Mouse (Mus musculus) cerebellum, adult 9-11 months (tissue): Measurements from ENCODE around the gene Rcor3.
A peak's percentile ranks its signal among the peaks of the same experiment; 100 is the strongest.

Experiments
- DNase-seq: peaks from one replicate; pipeline ENCODE4 v3.0.0; 2022

The Rcor3 gene

DNA sequence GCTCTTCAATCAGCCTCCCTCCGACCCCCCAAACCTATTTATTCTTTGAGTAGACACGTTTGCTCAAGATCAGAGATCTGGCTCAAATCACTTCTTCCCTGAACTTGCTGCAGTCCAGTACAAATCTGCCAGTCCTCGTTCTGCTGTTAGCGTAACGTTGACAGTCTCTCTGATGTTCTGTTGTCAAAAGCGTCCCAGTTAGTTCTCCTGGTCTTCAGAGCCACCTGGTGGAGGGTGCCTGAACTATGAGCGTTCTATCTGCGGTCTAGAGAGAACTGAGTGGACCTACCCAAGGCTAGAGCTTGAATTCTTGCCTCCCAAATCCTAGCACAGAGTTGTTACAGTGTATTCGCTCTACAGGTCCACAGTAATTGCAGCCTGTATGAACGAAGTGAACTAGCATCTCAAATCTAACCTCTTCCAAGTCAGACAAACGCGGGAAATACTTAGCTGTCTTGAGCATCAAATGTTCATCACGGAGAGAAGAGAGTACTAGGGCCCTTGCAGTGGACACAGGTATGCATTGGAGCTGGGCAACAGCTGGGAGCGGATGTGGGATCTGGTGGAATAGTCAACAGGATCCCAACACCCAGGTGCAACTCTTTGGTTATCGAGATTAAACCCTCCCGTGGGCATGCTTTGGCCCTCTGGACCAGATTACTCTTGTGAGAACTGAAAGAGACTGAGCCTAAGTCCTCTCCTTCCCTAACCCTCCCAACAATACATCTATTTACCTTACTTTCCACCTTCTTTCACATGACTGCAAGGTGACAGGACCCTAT is 44.8 kb downstream of the Rcor3 start:
- peak; percentile 77 for DNase-seq

DNA sequence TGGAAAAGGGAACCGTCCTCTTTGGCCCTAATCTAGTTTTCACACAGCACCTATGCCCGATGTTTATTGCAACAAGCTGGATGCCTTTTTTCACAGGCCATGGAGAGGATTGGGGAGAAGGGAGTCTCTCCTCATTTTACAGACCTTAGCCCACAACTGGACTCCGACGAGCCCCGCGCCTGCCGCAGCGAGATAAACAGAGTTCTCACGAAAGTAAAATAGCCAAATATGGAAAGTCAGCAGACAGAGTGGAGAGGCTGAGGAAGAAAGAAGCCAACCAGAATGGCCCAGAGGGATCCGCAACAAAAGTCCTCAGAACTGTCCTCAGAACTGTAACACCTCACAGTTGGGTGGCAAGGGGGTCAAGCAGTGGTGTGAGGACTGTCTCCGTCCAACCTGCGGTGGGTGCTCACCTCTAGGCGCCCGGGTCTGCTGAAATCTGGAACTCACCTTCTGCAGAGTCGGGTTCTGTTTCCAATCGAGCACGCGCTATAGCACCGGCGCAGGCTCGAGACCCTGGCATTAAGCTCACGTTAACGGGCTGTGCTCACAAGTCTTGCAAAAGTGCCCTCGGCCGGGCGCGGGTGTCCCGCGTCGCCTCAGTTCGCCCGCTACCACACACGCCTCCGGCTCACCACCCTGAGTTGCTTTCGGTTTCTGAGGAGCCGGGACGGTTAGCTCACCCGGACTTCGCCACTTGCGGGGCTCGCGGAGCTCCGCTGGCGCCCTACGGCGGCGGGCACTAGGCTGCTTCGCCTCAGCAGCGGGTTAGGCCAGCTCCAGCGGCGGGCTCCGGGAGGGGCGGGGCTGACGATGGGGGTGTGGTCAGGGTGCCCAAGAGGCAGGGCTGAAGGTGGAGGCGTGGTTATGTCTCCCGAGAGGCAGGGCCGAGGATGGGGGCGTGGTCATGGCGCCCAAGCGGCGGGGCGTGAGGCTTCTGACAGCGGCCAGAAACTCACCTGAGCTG is 45.8 kb downstream of the Rcor3 start, which contains the start of gene Traf5:
Traf5 (minus strand) TSS at position 754 of the 967 bp plus-strand sequence.
- peak; percentile 88 for DNase-seq

DNA sequence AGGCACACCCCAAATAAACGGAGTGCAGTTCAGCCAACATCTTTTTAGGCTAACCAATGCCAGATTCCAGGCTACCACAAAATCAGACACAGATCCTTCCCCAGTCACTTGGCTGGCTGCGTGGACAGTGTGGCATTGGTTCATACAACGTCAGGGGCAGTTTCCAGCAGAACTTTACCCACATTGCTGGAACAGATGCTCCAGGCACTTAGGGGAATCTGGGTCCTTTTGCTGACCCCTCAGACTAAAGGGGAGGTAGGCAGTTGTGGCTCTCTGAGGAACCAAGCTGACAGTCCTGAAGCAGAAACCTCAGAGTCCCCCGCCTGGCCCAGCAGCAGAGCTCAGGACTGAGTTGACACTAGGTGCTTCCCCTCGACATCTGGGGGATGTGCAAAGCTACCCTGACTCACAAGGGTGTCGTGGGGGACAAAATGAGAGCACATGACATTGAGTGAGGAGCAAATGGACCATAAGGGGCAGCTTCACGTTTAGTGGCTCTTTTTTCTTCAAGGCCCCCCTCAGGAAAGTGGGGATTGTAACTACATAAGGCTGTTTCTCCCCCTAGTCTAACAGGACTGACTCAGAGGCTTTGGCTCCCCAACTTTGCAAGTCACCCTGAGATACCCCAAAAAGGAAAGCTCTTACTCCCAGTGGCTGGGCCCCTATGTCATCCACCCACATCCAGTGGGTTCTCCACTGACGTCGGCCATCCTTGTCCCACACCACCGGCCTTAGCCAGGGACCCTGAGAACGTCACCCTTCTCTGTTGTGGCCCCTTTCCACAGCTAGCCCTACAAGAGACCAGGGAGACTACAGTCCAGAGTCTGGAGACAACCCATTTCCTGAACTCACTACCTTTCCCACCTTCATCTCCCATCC is 46.9 kb downstream of the Rcor3 start:
- no peak for DNase-seq

DNA sequence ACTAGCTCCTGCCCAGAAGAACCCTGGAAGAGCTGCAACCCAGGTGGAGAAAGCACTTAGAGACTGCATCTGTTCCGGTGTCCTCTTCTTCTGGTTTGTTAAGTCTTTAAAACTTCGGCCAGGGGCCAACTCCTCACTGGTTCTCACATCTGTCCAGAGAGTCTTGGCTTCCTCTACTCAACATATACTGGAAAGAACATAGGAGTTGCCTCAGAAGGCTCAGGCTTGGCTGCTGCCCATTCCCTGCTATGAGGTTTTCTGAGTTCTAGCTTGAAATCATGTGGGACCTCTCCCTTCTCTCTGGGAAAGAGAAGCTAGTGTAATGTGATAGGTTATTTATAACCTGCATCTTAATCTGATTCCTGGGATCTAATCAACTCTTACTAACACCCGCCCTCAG is 47.6 kb downstream of the Rcor3 start:
- DNase-seq: no peak

DNA sequence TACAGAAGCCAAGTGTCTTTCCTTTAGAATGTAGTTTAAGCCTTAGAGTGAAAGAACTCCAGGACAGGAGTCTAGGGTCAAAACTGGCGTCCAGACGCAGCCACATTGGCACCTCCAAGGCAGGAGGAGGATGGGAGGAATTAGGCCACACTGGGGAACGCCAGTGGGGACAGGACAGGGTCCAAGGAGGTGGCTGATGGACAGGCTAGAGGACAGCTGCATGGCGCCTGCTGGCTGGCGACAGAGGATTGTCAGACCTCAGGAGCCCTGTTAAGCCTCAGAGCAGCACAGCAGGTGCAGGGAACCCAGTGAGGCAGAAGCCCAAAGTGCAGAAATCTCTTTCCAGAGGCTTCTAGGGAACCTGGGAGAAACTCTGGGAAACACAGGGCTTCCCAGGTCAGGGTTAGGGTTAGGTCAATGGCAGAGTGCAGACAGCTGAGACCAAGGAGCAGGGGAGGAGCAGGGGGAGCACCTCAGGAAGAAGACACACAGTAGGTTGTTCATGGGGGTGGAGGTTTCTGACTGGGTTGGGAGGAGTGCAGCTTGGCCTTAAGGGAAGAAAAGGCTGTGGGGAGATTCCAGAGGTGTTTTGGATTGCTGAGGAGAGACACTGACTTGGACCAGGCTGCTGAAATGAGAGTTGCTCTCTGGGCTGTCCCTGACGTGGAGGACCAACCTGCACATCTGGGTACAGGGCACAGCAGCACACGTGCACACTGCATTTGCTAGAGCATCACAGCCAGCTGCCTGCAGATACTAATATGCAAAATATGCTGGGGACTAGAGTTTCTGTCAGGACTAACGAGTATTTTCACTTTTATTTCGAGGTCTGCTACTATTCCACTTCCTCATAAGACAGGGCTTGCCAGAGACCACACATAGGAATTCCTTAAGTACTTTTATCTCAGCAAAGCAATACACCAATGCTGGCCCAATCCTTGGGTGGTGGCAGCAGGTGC is 48.4 kb downstream of the Rcor3 start:
- DNase-seq: no peak

DNA sequence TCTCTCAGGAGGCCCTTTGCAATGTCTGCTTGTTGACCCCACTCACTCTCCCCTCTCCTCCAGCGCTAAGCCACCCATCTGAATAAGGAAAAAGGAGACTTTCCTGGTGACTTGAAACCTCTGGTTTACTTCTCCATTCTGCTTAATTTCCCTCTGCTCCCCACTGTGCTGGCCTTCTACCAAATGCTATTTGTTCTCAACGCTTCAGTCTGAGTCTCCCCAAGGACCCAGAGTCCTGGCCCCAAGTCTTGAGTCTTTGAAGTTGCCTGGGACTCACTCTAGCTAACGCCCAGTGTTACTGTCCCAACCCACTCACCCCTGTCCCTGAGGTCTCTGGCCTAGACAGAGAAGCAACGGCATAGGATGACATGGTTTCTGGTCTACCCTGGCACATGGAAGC is 49.9 kb downstream of the Rcor3 start:
- no peak for DNase-seq

DNA sequence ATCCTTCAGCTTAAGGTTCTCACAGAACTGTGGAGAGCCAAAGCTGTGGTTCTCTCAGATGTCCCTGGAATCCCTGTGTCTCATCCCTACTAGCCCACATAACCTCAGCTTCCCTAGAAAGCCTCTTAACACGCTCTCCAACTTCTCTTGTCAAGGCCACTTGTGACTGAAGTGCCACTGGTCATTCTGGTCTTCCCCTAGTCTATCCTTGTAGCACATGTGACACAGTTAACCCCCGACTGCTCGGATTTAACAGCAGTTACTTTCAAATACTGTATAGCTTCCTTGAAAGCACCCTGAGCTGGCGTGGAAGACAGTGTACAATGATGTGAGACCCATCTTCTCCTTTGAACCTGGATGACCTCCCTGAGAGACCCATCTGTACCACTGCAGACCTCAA is 50.8 kb downstream of the Rcor3 start:
- no peak for DNase-seq

DNA sequence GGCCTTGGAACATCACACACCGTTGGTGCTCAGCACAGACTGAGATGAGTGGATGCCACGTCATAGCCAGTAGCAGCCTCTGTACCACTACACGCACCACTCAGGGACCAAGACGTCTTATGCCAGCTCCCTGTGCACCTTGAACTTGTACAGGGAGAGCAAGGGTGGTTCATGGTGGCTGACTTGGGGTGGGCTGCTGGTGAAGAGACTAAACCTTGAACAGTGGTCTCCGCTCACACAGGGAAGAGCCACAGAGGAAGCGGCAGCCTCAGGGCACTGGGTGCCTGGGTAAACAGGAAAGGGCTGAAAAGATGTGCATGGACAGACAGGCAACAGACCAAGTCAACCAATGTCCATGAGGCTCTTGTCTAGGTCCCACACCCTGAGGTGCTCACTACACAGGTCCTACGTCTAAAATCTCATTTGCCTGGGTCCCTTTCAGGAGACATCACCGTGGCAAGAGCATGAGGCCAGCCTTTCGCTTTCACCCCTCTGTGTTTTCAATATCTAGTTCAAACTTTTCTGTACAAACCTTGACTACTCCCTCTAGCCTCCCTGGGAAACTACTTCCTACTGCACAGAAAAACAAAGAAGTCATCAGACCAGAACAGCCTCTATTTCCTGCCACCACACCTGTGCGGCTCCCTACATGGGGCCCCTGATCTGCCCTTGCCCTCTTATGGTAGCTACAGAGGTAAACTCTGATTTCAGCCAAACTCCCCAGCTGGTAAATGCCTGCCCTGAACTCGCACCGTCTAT is 51.4 kb downstream of the Rcor3 start:
- no peak for DNase-seq

DNA sequence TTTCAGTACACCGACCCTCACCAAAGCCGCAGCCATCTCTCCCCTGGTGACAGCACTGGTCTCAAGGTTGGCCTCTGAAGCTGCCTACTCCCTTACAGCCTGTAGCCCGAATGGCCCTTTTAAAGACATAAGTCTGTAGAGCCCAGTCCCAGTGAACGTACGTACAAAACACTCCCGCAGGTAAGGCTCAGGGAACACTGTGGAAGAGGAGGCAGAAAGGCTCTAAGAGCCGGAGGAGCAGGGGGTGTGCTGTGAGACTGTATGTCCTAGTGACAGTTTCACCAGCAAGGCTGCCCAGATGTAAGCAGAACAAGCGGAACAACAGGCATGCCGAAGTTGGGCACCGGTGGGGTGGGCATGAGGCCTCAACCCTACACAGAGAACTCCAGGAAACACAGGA is 52.6 kb downstream of the Rcor3 start:
- no peak for DNase-seq

DNA sequence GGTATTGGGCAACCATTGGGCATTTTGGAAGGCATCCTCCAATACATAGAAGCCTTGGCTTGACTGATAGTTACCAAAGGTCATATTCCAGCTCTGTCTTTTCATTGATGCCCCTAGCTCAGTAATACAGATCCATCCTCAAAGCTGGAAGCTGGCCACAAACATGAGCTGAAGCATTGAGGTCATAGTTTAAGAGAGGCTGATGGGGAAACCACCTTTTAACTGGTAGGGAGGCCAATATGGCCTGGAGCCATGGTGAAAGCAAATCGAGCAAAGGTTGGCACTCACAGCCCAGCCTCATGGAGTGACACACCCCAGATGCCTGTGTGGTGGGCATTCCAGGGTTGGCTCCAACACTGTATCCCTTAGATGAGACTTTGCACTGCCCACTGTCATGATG is 55.2 kb downstream of the Rcor3 start:
- no peak for DNase-seq

DNA sequence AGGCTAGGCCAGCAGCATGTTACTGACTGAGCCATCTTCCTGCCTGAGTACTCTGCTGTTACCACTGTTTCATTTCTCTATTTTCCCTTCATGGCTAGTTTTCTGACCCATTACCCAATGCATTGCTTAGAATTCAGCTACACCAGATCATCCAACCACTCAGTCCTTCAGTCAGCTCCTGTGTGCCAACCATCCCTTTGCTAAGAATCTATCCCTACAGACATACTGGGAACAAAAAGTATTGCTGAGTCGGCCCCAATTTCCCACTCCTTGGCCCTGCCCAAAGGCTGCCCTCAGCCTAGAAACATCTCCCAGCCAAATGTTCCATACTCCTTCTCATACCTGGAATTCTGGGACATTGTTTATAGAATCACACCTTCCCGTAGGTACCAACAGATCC is 56.7 kb downstream of the Rcor3 start:
- DNase-seq: no peak

DNA sequence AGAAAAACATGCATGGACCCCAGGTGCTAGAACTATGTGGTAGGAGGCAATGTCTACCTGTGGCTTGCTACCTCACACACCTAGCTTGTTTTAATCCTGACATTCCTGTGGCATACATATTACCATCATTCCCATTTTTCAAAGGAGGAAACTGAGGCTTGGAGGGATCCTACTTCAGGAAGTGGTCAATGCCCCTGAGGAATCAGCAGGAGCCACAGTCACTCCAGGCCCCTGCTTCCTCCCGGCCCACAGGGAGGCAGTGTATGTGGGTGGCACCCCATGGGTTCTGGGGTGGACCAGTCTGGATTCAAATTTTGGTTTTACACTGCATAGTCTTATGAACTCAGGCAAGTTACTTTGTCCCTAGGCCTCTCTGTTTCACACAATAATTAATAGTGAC is 58.7 kb downstream of the Rcor3 start:
- no peak for DNase-seq

DNA sequence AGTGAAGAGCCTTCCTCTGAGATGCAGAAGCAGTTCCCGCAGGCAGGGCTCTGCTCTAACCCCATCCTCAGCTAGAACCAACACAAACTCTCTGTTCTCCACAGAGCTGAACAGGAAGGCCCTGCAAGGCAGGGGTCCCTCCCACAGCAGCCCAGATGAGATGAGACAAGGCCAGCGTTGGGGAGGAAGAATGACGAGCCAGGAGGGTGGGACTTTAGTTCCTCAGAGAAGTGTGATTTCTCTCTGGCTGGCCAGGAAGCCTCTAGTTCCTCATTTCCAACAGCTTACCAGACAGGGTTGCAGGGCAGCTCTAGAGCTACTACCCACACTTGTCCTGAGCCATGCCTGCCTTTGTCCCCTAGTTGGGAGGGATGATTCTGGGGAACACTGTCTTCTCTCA is 59.5 kb downstream of the Rcor3 start:
- DNase-seq: no peak

DNA sequence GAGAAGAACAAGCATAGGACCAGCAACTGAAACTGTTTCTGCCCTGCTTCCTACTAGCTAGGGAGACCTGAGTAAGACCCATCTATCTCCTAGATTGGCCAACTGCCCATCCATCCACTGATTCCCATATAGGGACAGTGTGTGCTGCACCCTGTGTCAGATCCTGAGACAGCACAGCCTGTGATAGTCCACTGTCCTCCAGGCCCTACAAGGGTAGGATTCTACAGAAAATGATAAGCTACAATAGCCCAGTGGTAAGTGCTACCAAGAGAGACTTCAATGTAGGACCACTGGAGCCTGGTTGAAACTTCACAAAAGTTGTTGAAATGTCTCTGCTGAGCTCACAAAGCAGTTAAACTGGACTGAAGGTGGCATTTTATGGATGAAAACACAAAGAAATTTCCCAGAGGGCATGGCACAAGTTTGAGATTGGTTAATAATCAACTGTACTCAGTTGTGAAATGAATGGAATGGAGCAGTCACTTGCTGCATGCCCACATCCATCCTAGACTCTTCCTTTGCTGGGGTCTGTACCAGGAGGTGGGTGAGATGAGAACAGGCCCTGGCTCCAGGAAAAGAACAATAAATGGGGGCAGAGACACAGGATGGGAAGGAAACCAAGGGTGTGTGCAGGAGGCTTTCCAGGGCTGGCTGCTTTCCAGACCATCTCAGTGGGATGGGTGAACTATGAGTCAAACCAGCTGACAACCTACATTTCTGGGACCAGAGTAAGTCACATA is 60.9 kb downstream of the Rcor3 start:
- no peak for DNase-seq

DNA sequence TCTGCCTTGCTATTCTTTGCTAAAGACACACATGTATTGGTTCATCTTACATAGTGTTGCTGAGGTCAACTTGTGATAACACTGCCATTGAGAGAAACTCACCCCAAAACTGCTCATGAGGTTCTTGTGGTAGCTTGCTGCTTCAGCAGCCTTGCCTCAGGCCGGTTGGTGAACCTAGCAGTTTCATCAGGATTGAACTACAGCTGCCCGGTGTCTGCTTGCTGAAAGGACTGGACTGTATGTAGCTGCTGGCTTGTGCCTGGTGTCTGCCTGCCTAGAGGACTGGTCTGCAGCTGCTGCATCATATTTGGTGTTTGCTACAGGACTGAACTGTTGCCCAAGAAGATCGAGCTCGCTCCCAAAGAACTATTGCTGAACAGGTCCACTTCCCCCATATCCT is 61.8 kb downstream of the Rcor3 start:
- no peak for DNase-seq

DNA sequence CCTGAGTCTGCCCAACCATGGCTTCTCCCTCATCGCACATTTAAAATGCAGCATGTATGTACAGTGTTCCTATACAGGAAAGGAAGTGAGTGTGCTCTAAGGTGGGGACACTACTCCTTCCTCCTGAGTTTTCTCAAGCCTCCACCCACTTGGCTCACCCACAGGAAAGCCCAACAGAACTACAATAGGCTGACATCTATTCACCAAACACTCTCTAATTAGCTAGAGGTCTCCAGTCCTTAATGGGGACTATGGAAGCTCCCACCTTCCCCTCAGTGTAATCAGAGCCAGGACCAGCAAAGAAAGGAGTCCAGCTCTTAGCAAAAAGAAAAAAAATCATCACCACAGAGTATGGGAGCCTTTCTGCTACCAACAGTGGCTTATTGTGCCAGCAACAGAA is 63.0 kb downstream of the Rcor3 start:
- DNase-seq: no peak

DNA sequence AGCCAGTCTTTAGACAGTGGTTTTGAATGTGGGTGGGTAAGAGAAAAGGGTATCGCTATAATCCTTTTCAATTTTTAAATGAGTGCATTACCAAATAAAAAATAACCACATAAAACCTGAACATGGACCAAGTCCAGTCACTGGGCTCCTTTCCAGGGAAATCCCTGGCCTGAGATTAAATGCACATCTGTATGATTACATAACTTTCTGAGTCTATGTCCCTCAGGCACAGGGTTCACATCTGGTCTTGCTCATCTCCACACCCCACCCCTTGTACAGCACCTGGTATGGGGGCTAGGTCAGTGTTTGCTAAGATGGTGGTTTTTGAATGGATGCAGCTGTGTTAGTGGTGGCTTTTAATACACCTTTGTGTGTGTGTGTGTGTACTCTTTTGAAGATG is 65.4 kb downstream of the Rcor3 start:
- no peak for DNase-seq

DNA sequence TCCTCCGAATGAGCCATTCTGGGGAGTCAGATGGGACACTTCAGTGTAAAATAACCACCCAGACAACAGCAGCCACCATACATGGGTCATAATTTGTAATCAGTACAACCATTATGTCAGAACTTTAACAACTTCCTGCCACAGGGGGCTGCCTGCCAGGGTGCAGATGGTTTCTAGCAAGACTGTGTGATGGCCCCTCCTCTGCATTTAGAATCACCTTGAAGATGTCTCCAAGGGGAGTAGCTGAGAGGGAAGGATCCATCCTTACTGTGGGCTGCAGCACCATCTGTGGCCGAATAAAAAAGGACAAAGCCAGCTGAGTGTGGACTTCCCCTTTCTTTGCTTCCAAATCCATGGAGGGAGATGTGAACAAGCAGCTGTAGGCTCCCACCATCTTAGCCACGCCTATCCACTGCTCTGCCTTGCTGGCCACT is 67.2 kb downstream of the Rcor3 start:
- no peak for DNase-seq

DNA sequence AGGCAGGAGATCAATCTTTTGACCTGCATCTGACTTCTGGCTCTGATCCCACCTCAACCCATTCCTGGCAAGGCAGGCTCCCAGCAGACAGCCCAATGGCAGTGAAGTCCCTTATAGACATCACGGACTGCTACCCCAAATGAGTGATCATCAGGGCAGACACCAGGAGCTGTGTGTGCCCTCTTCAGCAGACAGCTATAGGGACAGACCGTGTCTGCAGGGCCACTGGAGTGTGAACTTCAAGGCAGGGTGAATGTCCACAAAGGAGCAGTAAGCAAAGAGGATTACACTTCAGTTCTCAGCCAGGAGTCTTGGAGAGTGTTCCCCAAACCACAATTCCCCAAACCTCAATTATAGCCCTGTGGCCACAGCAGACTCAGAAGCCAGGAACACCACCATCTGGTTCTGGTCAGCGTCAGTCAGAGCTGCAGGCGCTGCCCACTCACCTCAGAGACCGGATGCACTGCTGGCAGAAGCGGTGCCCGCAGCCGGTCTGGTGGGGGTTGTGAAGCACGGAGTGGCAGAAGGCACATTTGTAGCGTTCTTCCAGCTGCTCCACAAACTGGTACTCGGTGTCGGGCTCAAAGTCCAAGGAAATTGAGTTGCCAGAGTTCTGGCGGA is 67.8 kb downstream of the Rcor3 start:
- DNase-seq: no peak

DNA sequence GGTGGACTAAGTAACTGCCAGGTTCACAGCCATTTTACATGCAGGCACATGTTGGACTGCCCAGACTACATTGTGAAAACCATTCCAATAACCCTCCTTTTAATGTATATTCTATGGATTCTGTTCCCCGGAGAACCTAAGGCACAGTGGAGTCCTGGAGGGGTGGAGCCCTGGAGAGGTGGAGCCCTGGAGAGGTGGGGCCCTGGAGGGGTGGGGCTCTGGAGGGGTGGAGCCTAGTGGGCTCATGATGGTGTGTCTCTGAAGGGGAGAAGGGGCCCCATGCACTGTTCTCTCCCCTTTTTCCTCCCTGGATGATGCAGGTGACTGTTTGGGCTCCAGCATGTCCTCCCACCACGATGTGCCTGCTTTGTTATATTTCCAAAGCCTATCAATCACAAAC is 69.7 kb downstream of the Rcor3 start:
- no peak for DNase-seq
